Mouse (Mus musculus) forebrain, embryonic 15.5 days (tissue): ENCODE measurements around the gene Vmn2r73. TPM values are rescaled to one million over a fixed set of nuclear protein-coding genes. Genes with fewer than 3 reads are reported as not detected.
"Not testable (repeated sequence)": the region's sequence is repeated elsewhere in the genome, so short reads cannot be mapped to it uniquely, and the experiment has no call there.

ENCODE experiments used
- ATAC-seq: fragments of 200-750 bp; cut with Nextera tagmentation; replicated peaks from 2 replicates; pipeline ENCODE4 v1.8.0; 2017; ENCODE audit warnings: mild to moderate bottlenecking, moderate TSS enrichment, moderate library complexity
- H3K27ac ChIP-seq: fragments of 300-500 bp; sonication (generic); replicated peaks from 2 replicates; pipeline ENCODE4 v1.5.1; 2015; ENCODE audit warnings: mild to moderate bottlenecking, inconsistent platforms
- H3K27me3 ChIP-seq: fragments of 300-500 bp; sonication (generic); 2 replicates; pipeline ENCODE4 v1.6.1; 2015; ENCODE audit warnings: inconsistent platforms
- H3K36me3 ChIP-seq: fragments of 300-500 bp; sonication (generic); 2 replicates; pipeline ENCODE4 v1.6.1; 2015; ENCODE audit warnings: mild to moderate bottlenecking, inconsistent platforms
- H3K4me1 ChIP-seq: fragments of 300-500 bp; sonication (generic); 2 replicates; pipeline ENCODE4 v1.6.1; 2015; ENCODE audit warnings: inconsistent platforms
- H3K4me2 ChIP-seq: fragments of 300-500 bp; sonication (generic); replicated peaks from 2 replicates; pipeline ENCODE4 v1.6.1; 2015; ENCODE audit warnings: mild to moderate bottlenecking, inconsistent platforms
- H3K4me3 ChIP-seq: fragments of 300-500 bp; sonication (generic); 2 replicates; pipeline ENCODE4 v1.5.1; 2015; ENCODE audit warnings: mild to moderate bottlenecking, inconsistent platforms
- H3K9ac ChIP-seq: fragments of 300-500 bp; sonication (generic); replicated peaks from 2 replicates; pipeline ENCODE4 v1.6.1; 2015; ENCODE audit warnings: mild to moderate bottlenecking, inconsistent platforms
- H3K9me3 ChIP-seq: fragments of 300-500 bp; sonication (generic); 2 replicates; pipeline ENCODE4 v1.6.1; 2016; ENCODE audit warnings: inconsistent platforms
- WGBS: fragments of 180-500 bp; shearing (Covaris S2); methylation state at CpG from one replicate; pipeline ENCODE4 v1.1.7; 2015; ENCODE audit warnings: mixed read lengths; 5-methylcytosine and 5-hydroxymethylcytosine counted together
- polyA plus RNA-seq: library from polyadenylated mRNA; unstranded; fragments of >200 nt; fragmentation: Nextera tagmentation; extraction: Ambion mirVana; gene quantifications from 2 replicates; pipeline ENCODE4 v1.2.1, GENCODE M21; 2015

The Vmn2r73 gene
- polyA plus RNA-seq = not detected in 2 replicates

- Histone ChIP-seq H3K27me3 (no peaks in the 10 kb centered on the region), H3K27ac (no peak within 1 kb of the TSS), H3K4me3 (no peak within 1 kb of the TSS), H3K4me2 (no peak within 1 kb of the TSS), H3K4me1 (no peaks in the 10 kb centered on the region), H3K36me3 (no peaks in the 10 kb centered on the region), H3K9ac (no peak within 1 kb of the TSS), H3K9me3 (no peaks in the 10 kb centered on the region)
- no peak for ATAC-seq
- WGBS = 86% methylated on average over 1 of the region's 1 CpGs
These were observed at the start of gene Vmn2r73 for GRCm38 (mm10) chr7:85876166-85876565. Vmn2r73 (minus strand) TSS chr7:85876266.

- Histone ChIP-seq H3K4me2 (no peak overlapping the region), H3K9me3 (no peaks in the 10 kb centered on the region; the same call in 1 of the 2 replicates), H3K36me3 (no peaks in the 10 kb centered on the region), H3K27me3 (no peaks in the 10 kb centered on the region), H3K4me3 (no peak overlapping the region), H3K4me1 (no peaks in the 10 kb centered on the region), H3K9ac (no peak overlapping the region), H3K27ac (no peak overlapping the region)
- no peak for ATAC-seq
- 28% methylated on average over 2 of the region's 2 CpGs for WGBS
These were observed 35.7 kb downstream of the Vmn2r73 start for GRCm38 (mm10) chr7:85840090-85840948.

- H3K36me3 ChIP-seq, H3K4me1 ChIP-seq, H3K27ac ChIP-seq, H3K4me3 ChIP-seq, H3K4me2 ChIP-seq, ATAC-seq, H3K9me3 ChIP-seq, H3K27me3 ChIP-seq, H3K9ac ChIP-seq: not testable (repeated sequence)
- 13% methylated on average over 6 of the region's 6 CpGs for WGBS
These were observed 58.0 kb downstream of the Vmn2r73 start for GRCm38 (mm10) chr7:85818092-85818491.

Other genes with a start within 250 kb of the Vmn2r73 start
- not detected in 2 replicates for gene Vmn2r72, start 121.2 kb downstream of the Vmn2r73 start, polyA plus RNA-seq
- gene Vmn2r74, start 85.4 kb upstream of the Vmn2r73 start, polyA plus RNA-seq = not detected in 2 replicates